Mouse (Mus musculus) heart, adult 11 months (tissue): ENCODE data around the gene E2f7.

Experiments used
- DNase-seq: peaks from one replicate; pipeline ENCODE4 v3.0.0; 2022

E2f7 gene

GRCm38 (mm10) chr10:110744686-110745639 lies at the start of gene E2f7:
Gene E2f7 (plus strand): TSS chr10:110745439.
- peak; percentile 99 for DNase-seq

GRCm38 (mm10) chr10:110701276-110701675 lies 44.0 kb upstream of the E2f7 start:
- DNase-seq: no peak

- peak; percentile 67 for DNase-seq
These were observed 39.6 kb upstream of the E2f7 start for GRCm38 (mm10) chr10:110705672-110706071.

- DNase-seq: peak; percentile 42
These were observed 37.7 kb upstream of the E2f7 start for GRCm38 (mm10) chr10:110707390-110708113.

- no peak for DNase-seq
These were observed 28.4 kb upstream of the E2f7 start for GRCm38 (mm10) chr10:110716887-110717286.

GRCm38 (mm10) chr10:110726431-110726830 lies 18.8 kb upstream of the E2f7 start:
- DNase-seq: peak; percentile 85

GRCm38 (mm10) chr10:110727816-110728215 lies 17.4 kb upstream of the E2f7 start:
- DNase-seq: peak; percentile 81

GRCm38 (mm10) chr10:110733343-110733742 lies 11.9 kb upstream of the E2f7 start:
- peak; percentile 87 for DNase-seq

GRCm38 (mm10) chr10:110743701-110744100 lies 1.5 kb upstream of the E2f7 start:
- peak; percentile 66 for DNase-seq

GRCm38 (mm10) chr10:110744120-110744519 lies 1.1 kb upstream of the E2f7 start:
- peak; percentile 36 for DNase-seq

- DNase-seq: no peak
These were observed 397 bp downstream of the E2f7 start for GRCm38 (mm10) chr10:110745640-110746032.

- peak; percentile 58 for DNase-seq
These were observed 3.8 kb downstream of the E2f7 start for GRCm38 (mm10) chr10:110749081-110749480.

GRCm38 (mm10) chr10:110749510-110750305 lies 4.5 kb downstream of the E2f7 start:
- DNase-seq: peak; percentile 92

GRCm38 (mm10) chr10:110752849-110753248 lies 7.6 kb downstream of the E2f7 start:
- DNase-seq: peak; percentile 90

GRCm38 (mm10) chr10:110755556-110755955 lies 10.3 kb downstream of the E2f7 start:
- DNase-seq: peak; percentile 77

GRCm38 (mm10) chr10:110756271-110756793 lies 11.1 kb downstream of the E2f7 start:
- DNase-seq: peak; percentile 44

GRCm38 (mm10) chr10:110760552-110760951 lies 15.3 kb downstream of the E2f7 start:
- peak; percentile 93 for DNase-seq

GRCm38 (mm10) chr10:110762134-110762884 lies 17.1 kb downstream of the E2f7 start:
- peak; percentile 84 for DNase-seq

GRCm38 (mm10) chr10:110763416-110763815 lies 18.2 kb downstream of the E2f7 start:
- peak; percentile 54 for DNase-seq

GRCm38 (mm10) chr10:110769538-110769937 lies 24.3 kb downstream of the E2f7 start:
- DNase-seq: no peak

GRCm38 (mm10) chr10:110773201-110773600 lies 28.0 kb downstream of the E2f7 start:
- DNase-seq: peak; percentile 65

GRCm38 (mm10) chr10:110773878-110774277 lies 28.6 kb downstream of the E2f7 start:
- peak; percentile 48 for DNase-seq
